Mouse (Mus musculus) limb, embryonic 12.5 days (tissue): Measurements from ENCODE around the gene A830005F24Rik. TPM values are rescaled to one million over a fixed set of nuclear protein-coding genes. Genes with fewer than 3 reads are reported as not detected.
"Not testable (repeated sequence)": the region's sequence is repeated elsewhere in the genome, so short reads cannot be mapped to it uniquely, and the experiment has no call there.

Experiments
- ATAC-seq: fragments of 200-750 bp; cut with Nextera tagmentation; 2 replicates; pipeline ENCODE4 v1.8.0; 2017; ENCODE audit warnings: low read depth, moderate TSS enrichment; ENCODE audit not compliant: insufficient number of reproducible peaks, insufficient read depth, low FRiP score, low TSS enrichment
- H3K27ac ChIP-seq: fragments of 300-500 bp; sonication (generic); 2 replicates; pipeline ENCODE4 v1.5.1; 2016; ENCODE audit warnings: mild to moderate bottlenecking, moderate library complexity
- H3K27me3 ChIP-seq: fragments of 300-500 bp; sonication (generic); 2 replicates; pipeline ENCODE4 v1.6.1; 2016; ENCODE audit warnings: mild to moderate bottlenecking, moderate library complexity
- H3K36me3 ChIP-seq: fragments of 300-500 bp; sonication (generic); 2 replicates; pipeline ENCODE4 v1.6.1; 2016; ENCODE audit warnings: mild to moderate bottlenecking, moderate library complexity
- H3K4me1 ChIP-seq: fragments of 300-500 bp; sonication (generic); replicated peaks from 2 replicates; pipeline ENCODE4 v1.6.1; 2016
- H3K4me2 ChIP-seq: fragments of 300-500 bp; sonication (generic); 2 replicates; pipeline ENCODE4 v1.6.1; 2016; ENCODE audit warnings: mild to moderate bottlenecking, moderate library complexity
- H3K4me3 ChIP-seq: fragments of 300-500 bp; sonication (generic); replicated peaks from 2 replicates; pipeline ENCODE4 v1.5.1; 2016; ENCODE audit warnings: mild to moderate bottlenecking
- H3K9ac ChIP-seq: fragments of 300-500 bp; sonication (generic); replicated peaks from 2 replicates; pipeline ENCODE4 v1.6.1; 2016; ENCODE audit warnings: mild to moderate bottlenecking, moderate library complexity
- H3K9me3 ChIP-seq: fragments of 300-500 bp; sonication (generic); 2 replicates; pipeline ENCODE4 v1.6.1; 2016; ENCODE audit warnings: mild to moderate bottlenecking, moderate library complexity
- WGBS: fragments of 180-500 bp; shearing (Covaris S2); methylation state at CpG from one replicate; pipeline ENCODE4 v1.1.7; 2016; 5-methylcytosine and 5-hydroxymethylcytosine counted together
- polyA plus RNA-seq: library from polyadenylated mRNA; unstranded; fragments of >200 nt; fragmentation: Nextera tagmentation; extraction: Ambion mirVana; gene quantifications from 2 replicates; pipeline ENCODE4 v1.2.1, GENCODE M21; 2016

Gene A830005F24Rik
- polyA plus RNA-seq, 1 experiment from 2014 or later, result 2.9 TPM

GRCm38 (mm10) chr13:48508661-48509060, 4.7 kb upstream of the A830005F24Rik start:
- ATAC-seq, result no peak
- H3K27me3 ChIP-seq, result no peaks in the 10 kb centered on the region
- WGBS, result 89% methylated on average over 9 of the region's 9 CpGs
- H3K4me2 ChIP-seq, result no peak overlapping the region
- H3K27ac ChIP-seq, result no peak overlapping the region
- peaks cover 32% of the 10 kb centered on the region for H3K36me3 ChIP-seq
- no peak overlapping the region for H3K9ac ChIP-seq
- peaks cover 6% of the 10 kb centered on the region for H3K4me1 ChIP-seq
- H3K9me3 ChIP-seq, result no peaks in the 10 kb centered on the region
- no peak overlapping the region for H3K4me3 ChIP-seq

GRCm38 (mm10) chr13:48515861-48516260, 2.5 kb downstream of the A830005F24Rik start:
- no peak overlapping the region for H3K4me3 ChIP-seq
- H3K4me2 ChIP-seq, result no peak overlapping the region
- 86% methylated on average over 4 of the region's 4 CpGs for WGBS
- peaks cover 6% of the 10 kb centered on the region for H3K4me1 ChIP-seq
- H3K27ac ChIP-seq, result no peak overlapping the region
- no peak for ATAC-seq
- H3K36me3 ChIP-seq, result no peaks in the 10 kb centered on the region
- H3K9ac ChIP-seq, result no peak overlapping the region
- H3K27me3 ChIP-seq, result no peaks in the 10 kb centered on the region
- H3K9me3 ChIP-seq, result peaks cover 6% of the 10 kb centered on the region; the same call in 1 of the 2 replicates

DNA sequence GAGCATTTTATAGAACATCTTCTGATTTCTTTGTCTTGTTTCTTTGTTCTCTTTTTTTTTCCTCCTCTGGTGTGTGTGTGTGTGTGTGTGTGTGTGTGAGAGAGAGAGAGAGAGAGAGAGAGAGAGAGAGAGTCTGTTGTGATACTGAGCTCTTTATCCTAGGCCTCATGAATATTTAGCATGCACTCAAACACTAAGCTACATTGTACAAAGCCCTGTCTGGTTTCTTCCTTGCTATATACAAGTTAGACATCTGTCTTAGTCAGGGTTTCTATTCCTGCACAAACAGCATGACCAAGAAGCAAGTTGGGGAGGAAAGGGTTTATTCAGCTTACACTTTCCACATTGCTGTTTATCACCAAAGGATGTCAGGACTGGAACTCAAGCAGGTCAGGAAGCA, 5.8 kb downstream of the A830005F24Rik start:
- ATAC-seq, H3K27me3 ChIP-seq, H3K27ac ChIP-seq, H3K9me3 ChIP-seq, H3K36me3 ChIP-seq, H3K4me3 ChIP-seq, H3K4me2 ChIP-seq, H3K9ac ChIP-seq, H3K4me1 ChIP-seq: not testable (repeated sequence)

DNA sequence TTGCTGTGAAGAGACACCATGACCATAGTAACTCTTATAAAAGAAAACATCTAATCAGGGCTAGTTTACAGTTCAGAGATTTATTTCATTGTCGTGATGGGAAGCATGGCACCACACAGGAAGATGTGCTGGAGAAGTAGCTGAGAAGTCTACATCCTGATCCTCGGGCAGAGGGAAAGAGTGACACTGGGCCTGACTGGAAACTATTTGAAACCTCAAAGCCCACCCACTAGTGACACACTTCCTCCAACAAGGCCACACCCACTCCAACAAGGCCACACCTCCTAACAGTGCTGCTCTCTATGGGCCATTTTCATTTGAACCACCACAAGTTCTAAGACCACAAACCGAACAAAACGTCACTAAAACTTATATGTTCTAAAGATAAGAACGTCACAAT, 12.4 kb downstream of the A830005F24Rik start:
- H3K9me3 ChIP-seq, result no peaks in the 10 kb centered on the region
- ATAC-seq, result no peak
- H3K36me3 ChIP-seq, result no peaks in the 10 kb centered on the region
- no peak overlapping the region for H3K4me3 ChIP-seq
- H3K9ac ChIP-seq, result no peak overlapping the region
- 81% methylated on average over 5 of the region's 5 CpGs for WGBS
- no peak overlapping the region for H3K4me2 ChIP-seq
- no peaks in the 10 kb centered on the region for H3K27me3 ChIP-seq
- no peaks in the 10 kb centered on the region for H3K4me1 ChIP-seq
- H3K27ac ChIP-seq, result no peak overlapping the region

DNA sequence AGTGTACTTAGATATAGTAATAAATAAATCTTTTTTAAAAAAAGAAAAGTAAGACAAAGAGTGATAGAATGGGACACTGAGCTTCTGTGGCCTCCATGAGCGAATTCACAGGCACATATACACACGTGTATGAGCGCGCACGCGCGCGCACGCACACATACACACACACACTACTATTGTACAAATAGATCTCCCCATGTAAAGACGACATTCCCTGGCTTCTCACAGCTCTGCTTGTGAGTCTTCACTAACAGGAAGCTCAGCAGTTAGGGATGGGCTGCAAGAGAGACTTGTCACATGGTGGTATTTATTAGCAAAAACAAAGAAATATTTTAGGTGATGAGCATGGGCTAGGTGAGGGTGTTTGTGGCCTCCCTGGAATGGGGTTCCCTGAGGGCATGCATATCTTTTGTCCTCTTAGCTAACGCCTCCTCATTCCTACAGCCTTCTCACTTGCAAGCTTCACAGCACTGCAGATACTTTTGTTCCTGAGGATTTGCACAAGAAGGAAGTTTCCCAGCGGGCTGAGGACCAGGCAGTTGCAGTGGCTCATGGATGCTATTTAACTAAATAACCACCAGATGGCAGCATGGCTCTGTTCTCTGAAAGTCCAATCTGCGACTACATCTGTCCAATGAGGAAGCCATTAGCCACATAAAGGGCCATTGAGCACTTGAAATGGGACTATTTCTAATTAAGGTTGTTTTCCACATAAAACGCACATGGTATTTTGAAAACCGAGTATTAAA, 14.9 kb downstream of the A830005F24Rik start:
- no peak overlapping the region for H3K4me2 ChIP-seq
- H3K4me3 ChIP-seq, result no peak overlapping the region
- 55% methylated on average over 15 of the region's 15 CpGs for WGBS
- ATAC-seq, result peak; percentile 45; the same call in 1 of the 2 replicates
- no peaks in the 10 kb centered on the region for H3K27me3 ChIP-seq
- no peaks in the 10 kb centered on the region for H3K36me3 ChIP-seq
- H3K27ac ChIP-seq, result no peak overlapping the region
- 0 out of 2 replicates have a peak overlapping the region, but pooled peaks have one; percentile 12 for H3K9ac ChIP-seq
- H3K4me1 ChIP-seq, result no peaks in the 10 kb centered on the region
- no peaks in the 10 kb centered on the region for H3K9me3 ChIP-seq

DNA sequence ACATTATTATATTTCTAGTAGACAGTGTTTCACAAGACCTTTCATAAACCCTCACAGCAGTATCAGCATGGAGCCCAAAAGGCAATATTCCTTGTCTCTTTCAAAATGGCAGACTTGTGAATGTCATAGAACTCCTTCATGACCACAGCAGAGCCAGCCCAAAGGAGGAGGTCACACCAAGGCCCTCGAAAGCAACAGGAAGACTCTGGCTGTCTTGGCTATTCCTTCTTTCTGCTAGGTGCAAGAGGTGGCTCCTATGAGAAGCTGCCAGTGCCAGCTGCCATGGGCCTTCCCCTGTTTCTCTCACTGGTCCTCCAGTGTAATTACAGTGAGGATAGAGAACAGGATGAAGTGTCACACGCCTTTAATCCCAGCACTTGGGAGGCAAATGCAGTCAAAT, 15.7 kb downstream of the A830005F24Rik start:
- H3K4me2 ChIP-seq, result no peak overlapping the region
- no peaks in the 10 kb centered on the region for H3K36me3 ChIP-seq
- 30% methylated on average over 2 of the region's 2 CpGs for WGBS
- no peak overlapping the region for H3K4me3 ChIP-seq
- 0 out of 2 replicates have a peak overlapping the region, but pooled peaks have one; percentile 29 for H3K27ac ChIP-seq
- no peak for ATAC-seq
- H3K4me1 ChIP-seq, result no peaks in the 10 kb centered on the region
- H3K9ac ChIP-seq, result no peak overlapping the region
- H3K27me3 ChIP-seq, result no peaks in the 10 kb centered on the region
- no peaks in the 10 kb centered on the region for H3K9me3 ChIP-seq

GRCm38 (mm10) chr13:48530685-48531084, 17.3 kb downstream of the A830005F24Rik start:
- no peak overlapping the region for H3K4me2 ChIP-seq
- H3K4me1 ChIP-seq, result no peaks in the 10 kb centered on the region
- H3K9ac ChIP-seq, result no peak overlapping the region
- 75% methylated on average over 2 of the region's 2 CpGs for WGBS
- H3K27me3 ChIP-seq, result no peaks in the 10 kb centered on the region
- H3K36me3 ChIP-seq, result peaks cover 9% of the 10 kb centered on the region
- H3K27ac ChIP-seq, result no peak overlapping the region
- H3K4me3 ChIP-seq, result no peak overlapping the region
- ATAC-seq, result no peak
- H3K9me3 ChIP-seq, result no peaks in the 10 kb centered on the region

DNA sequence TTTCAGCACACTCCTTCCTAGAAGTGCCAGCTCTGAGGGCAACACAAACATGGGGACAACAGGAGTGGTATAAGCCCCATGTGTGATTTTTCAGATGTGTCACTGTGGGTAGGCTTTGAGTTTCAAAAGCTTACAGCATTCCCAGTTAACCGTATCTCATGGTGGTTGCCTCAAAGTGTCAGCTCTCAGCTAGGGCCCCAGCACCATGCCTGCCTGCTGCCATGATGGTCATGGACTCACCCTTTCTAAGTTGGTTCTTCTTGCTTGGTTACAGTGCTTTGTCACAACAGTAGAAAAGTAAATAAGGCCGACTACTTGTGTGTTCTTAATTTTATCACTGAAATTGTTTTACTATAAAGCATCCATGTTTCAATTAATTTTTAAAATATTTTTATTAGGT, 18.1 kb downstream of the A830005F24Rik start:
- 79% methylated on average over 2 of the region's 2 CpGs for WGBS
- H3K9ac ChIP-seq, result no peak overlapping the region
- peaks cover 12% of the 10 kb centered on the region for H3K36me3 ChIP-seq
- H3K27me3 ChIP-seq, result no peaks in the 10 kb centered on the region
- H3K27ac ChIP-seq, result no peak overlapping the region
- H3K4me2 ChIP-seq, result no peak overlapping the region
- no peak for ATAC-seq
- no peak overlapping the region for H3K4me3 ChIP-seq
- no peaks in the 10 kb centered on the region for H3K4me1 ChIP-seq
- H3K9me3 ChIP-seq, result no peaks in the 10 kb centered on the region

- no peak for ATAC-seq
- WGBS, result 89% methylated on average over 5 of the region's 5 CpGs
- H3K4me3 ChIP-seq, result no peak overlapping the region
- H3K27me3 ChIP-seq, result no peaks in the 10 kb centered on the region
- H3K36me3 ChIP-seq, result peaks cover 24% of the 10 kb centered on the region
- no peak overlapping the region for H3K9ac ChIP-seq
- H3K27ac ChIP-seq, result no peak overlapping the region
- H3K4me1 ChIP-seq, result no peaks in the 10 kb centered on the region
- no peak overlapping the region for H3K4me2 ChIP-seq
- H3K9me3 ChIP-seq, result no peaks in the 10 kb centered on the region
Measured at GRCm38 (mm10) chr13:48533441-48533840, 20.1 kb downstream of the A830005F24Rik start.

GRCm38 (mm10) chr13:48540488-48540887, 27.1 kb downstream of the A830005F24Rik start:
- Histone ChIP-seq H3K27me3 (no peaks in the 10 kb centered on the region), H3K27ac (no peak overlapping the region), H3K4me2 (no peak overlapping the region), H3K4me3 (no peak overlapping the region), H3K9me3 (no peaks in the 10 kb centered on the region), H3K9ac (no peak overlapping the region), H3K36me3 (peaks cover 17% of the 10 kb centered on the region), H3K4me1 (peaks cover 34% of the 10 kb centered on the region)
- no peak for ATAC-seq
- WGBS, result 54% methylated on average over 1 of the region's 1 CpGs

DNA sequence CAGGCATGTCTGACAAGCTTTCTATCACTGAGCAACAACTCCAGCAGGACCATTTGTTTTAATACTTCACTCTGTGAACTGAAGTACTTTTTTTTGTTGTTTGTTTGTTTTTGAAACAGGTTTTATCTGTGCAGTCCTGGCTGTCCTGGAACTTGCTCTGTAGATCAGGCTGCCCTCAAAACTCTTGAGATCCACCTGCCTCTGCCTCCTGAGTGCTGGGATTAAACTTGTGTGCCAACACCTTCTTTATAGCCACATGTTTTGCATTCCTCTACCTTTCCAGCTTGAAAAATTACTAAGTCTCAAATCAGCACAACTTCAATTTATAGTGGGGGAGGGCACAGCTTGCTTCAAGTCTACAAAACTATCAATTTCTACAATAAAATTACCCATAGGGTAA, 31.0 kb downstream of the A830005F24Rik start:
- Histone ChIP-seq H3K27ac (no peak overlapping the region), H3K9me3 (no peaks in the 10 kb centered on the region), H3K9ac (no peak overlapping the region), H3K27me3 (no peaks in the 10 kb centered on the region), H3K4me3 (peak overlapping the region; percentile 89), H3K4me2 (peak overlapping the region; percentile 65), H3K4me1 (peaks cover 29% of the 10 kb centered on the region), H3K36me3 (no peaks in the 10 kb centered on the region)
- ATAC-seq, result no peak

DNA sequence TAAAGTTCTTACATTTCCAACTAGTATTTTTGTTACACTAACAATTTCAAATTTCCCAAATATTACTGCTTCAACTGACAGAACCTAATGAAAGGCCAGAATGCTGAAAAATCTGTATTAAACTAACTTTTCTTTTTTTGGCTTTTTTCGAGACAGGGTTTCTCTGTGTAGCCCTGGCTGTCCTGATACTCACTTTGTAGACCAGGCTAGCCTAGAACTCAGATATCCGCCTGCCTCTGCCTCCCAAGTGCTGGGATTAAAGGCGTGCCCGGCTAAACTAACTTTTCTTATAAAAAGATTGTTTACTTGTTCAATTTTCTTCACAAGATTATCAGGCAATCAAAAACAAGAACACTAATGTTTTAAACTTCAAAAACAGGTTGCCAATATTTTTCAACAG, 31.5 kb downstream of the A830005F24Rik start:
- H3K9ac ChIP-seq, result peak overlapping the region; percentile 84
- no peak for ATAC-seq
- H3K27me3 ChIP-seq, result no peaks in the 10 kb centered on the region
- H3K27ac ChIP-seq, result no peak overlapping the region
- H3K36me3 ChIP-seq, result no peaks in the 10 kb centered on the region
- H3K9me3 ChIP-seq, result no peaks in the 10 kb centered on the region
- peak overlapping the region; percentile 89 for H3K4me3 ChIP-seq
- H3K4me1 ChIP-seq, result peaks cover 26% of the 10 kb centered on the region
- peak overlapping the region; percentile 65 for H3K4me2 ChIP-seq
- 50% methylated on average over 4 of the region's 4 CpGs for WGBS
